Mouse (Mus musculus) heart, postnatal 0 days (tissue): Measurements from ENCODE around the gene Arsb.

Source experiments
- CTCF ChIP-seq: IDR thresholded peaks from 2 replicates; pipeline ENCODE4 v1.5.1; 2016; ENCODE audit warnings: antibody characterized with exemption, control low read depth, low read depth
- EP300 ChIP-seq: IDR thresholded peaks from 2 replicates; pipeline ENCODE4 v1.6.1; 2016; ENCODE audit warnings: antibody characterized with exemption, low read depth

DNA sequence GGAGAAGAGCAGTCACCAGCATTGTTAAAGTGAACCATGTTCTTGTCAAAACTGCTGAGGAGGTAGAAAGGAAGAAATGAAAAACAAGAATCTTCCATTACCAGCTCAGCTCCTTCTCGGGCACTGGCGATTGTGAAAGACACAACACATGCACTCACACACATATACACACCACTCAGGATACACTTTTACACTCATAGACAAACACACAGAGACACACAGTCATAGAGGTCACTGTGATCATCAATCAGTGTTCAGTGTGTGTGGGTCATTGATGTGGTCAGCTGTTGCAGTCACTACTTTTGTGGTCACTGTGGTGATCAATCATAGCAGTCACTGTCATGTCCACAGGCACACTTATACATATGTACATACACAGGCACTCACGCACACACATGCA, 48.0 kb upstream of the Arsb start:
- TF ChIP-seq CTCF (no peak), EP300 (no peak)
